Mouse (Mus musculus): ENCODE results near the gene Chn2.

Chn2 gene

DNA sequence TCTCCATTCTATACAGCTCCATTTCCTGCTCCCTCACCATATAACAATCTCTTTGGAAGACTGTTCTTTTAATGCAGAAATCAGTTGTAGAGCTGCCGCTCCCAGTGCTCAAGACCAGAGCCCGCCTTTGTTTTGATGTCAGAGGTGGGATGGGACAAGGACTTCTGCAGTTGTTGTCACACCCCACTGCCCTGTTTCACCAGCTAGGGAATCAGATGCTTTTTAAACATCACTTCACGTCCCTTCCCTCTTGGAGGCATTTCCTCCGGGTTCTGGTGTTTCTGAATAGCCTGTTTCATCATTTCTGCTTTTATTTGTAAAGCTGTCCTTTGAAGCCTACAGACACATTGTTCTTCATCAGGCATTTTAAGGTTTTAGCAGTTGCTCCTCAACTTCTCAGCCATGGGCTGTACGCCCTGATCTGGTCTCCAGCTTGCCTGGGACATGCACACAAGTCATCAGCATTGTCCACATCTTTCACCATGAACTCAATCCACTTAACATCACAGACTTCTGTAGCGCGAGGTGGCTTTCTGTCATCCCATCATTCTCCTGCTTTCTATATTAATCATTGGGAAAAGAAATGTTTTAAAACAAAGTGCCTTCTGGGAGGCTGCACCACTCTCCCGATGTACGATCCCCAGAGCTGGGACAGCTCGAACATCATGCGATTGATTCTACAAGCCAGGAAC is 160.8 kb downstream of the Chn2 start:
- DNase-seq (ENCODE audit: low spot score): no peak

DNA sequence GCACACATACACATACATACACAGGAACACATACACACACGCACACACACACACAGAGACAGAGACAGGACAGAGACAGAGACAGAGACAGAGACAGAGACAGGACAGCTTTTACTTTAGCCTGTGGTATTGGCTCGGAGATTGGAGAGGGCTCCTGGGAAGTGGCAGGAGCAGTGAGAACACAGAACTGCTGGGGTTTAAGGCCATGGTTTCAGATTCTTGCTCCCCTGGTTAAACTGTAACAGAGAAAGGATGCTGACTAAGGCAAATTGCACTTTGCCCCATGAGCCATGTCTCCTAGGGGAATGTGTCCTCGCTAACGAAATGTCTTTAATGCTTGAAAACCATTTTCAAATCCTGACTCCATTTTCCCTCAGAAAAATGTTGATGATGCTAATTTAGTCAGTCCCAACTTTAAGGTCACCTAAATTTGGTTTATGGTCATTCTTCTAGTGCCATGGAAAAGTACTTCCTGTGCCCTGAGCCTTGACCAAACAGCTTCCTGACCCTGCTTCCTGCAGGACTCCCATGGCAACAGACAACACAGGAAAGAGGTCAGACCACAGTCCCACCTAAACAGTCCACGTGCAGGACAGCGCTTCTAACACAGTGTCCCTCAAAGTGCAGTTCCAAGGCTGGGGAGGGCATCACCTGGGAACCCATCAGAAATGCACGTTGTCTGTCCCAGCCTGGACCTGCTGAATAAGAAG is 163.1 kb downstream of the Chn2 start:
- DNase-seq (ENCODE audit: low spot score): no peak

DNA sequence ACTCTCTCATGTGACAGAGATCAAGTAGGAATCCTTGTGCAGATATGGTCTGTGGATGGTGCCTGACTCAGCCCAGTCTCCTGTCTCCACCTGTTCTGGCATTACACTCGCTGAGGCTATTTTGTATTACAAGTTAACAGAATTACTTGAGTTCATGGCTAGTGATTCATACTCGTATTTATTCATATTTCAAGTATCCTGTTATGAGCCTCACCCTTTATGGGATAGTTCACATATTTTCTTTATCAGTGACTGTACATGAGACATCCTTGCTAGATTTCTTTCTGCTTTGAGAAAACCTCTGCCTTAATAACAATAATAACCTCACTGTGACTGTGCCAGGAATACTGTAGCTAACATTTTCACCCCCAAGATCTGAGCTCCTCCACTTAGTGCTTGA is 164.0 kb downstream of the Chn2 start:
- DNase-seq (ENCODE audit: low spot score): no peak

DNA sequence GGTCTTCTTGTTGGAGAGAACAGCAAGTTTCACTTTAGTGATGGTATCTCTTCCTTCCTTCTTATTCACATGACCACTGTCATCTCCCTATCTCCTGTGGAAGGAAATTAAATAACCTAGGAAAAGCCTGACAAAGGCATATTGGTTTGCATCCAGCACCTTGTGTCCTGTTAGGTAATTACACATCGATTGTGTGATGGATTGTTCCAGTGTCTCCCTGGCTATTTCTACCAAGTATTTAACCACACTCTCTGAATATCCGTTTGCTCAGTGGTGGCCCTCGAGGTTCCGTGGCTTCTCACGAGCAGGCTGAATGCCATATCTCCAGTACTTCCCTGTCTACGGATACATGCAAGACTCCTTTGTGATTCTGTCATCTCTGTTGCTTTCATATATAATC is 164.6 kb downstream of the Chn2 start:
- no peak for DNase-seq (ENCODE audit: low spot score)

DNA sequence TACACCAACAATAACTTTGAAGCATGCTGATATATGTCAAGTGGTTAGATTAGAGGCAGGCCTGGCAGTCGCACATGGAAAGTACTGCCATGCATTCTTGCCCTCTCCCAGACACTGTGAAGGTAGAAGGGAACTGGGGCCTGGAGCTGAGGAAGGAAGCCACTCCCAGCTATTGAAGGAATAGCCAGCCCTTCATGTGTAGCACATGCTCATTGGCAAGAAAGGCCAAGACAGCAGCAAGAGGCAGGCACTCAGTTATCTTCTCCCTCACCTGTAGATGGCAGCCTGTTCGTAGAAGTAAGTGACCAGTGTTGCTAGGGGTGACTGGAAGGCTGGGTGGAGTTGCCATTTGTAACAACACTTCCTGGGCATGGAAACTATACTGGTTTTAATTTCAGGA is 165.6 kb downstream of the Chn2 start:
- no peak for DNase-seq (ENCODE audit: low spot score)

DNA sequence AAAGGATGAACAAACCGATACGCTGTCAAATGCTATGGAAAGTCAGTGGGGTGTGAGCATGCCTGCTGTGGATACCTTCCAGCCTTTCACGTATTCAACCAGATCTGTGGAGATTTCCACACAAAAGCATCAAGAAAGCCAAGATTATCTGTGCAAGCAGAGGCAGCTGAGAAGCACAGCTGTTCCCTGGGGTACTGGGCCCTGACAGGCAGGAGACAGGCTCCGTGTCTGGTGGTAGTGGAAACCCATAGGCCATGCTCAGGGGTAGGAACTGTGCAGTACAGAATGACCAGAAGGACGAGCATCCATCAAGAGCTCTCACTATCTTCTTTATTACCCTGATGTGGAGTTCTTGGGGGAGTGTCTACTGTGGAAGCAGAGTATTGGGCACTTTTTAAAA is 166.1 kb downstream of the Chn2 start:
- DNase-seq (ENCODE audit: low spot score): no peak

DNA sequence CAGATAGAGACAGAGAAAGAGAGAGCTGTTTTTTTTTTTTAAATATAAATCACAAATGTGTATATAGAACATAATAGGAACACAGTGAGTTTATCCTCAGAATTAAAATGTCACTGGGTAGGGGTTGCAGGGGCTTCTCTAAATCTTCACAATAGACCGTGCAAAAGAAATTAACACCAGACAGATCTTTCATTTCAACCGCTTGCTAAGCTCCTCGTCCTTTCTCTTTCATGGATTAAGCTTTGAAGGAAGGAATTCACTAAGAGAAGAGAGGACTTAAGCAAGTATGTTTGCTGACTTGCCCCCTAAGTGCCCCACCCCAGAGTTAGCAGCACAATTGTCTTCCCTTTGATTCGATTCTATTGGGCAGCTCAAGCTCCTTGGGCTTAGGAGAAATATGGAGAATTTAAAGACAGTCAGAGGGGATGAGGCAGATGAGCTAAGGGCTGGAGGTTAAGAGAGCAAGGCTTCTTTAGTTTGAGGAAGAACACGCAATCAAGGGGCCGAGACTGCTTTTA is 166.9 kb downstream of the Chn2 start:
- DNase-seq (ENCODE audit: low spot score): no peak

DNA sequence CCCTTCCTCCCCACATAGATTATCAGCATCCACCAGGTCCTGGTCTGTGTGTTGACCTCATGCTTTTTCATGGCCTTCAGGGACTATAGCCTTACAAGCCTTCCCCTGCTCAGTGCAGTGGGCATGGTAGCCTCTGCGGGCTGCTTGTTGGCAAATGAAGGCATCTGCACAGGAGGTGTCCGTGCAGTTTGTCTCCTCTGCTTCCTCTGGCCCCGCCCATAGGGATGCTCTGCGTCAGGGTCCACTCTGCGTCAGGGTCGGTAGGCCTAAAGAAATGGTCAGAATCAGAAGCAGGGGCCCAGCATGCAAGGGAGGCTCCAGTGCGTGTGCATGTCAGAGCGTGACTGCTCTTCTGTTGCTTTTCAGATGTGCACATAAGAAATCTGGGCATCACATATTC is 169.4 kb downstream of the Chn2 start:
- no peak for DNase-seq (ENCODE audit: low spot score)

DNA sequence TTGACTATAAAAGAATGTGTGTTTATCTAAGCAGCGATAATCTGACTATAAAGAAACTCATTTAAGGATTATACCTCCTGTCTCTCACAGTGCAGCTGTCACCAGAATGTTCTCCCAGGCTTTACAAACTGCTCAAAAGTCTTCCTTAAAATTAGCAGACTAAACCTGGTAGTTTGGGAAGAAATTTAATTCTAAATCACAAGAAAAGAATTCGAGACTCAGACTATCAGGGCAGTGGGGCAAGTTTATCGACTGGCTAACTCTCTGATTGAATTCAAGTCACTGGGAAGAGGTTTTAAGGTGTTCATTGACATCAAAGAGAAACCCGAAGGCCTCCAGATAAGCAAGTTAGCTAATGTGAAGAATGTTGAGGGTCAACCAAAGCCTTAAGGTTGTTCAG is 171.6 kb downstream of the Chn2 start:
- DNase-seq (ENCODE audit: low spot score): no peak

DNA sequence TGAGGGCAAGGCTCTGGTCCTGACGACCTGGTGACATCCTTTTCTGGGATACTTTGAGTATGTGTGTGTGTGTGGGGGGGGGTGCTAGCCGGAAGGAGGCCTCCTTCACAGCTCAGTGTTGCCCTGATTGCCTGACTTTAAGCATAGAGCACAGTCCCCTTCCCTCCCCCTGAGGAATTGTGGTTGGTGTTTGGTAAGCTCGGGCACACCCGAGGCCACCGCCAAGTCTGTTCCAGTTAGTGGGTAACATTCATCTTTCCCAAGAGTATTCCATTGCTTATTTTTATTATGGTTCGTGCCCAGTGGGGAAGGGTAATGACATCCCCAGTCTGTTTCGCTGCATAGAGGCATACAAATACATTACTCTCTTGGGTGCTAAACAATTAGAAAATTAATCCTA is 172.6 kb downstream of the Chn2 start:
- DNase-seq (ENCODE audit: low spot score): no peak

DNA sequence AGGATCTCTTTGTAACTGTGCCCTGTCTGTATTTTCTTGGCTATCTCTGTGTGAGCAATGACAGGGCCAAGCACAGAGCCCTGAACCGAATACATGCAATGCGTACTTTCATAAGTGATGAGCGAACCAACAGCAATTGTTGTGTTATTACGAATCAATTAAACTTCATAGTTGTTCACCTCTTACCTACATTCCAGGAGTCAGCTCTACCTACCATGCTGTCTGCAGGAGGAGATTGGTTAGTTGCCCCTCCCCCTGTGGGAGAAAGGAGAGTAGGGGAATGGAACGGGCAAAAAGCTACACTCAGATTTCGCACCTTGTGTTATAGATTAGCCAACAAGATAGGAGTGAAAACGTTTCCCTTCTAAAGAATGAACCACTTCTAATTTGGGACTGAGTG is 174.4 kb downstream of the Chn2 start:
- no peak for DNase-seq (ENCODE audit: low spot score)

DNA sequence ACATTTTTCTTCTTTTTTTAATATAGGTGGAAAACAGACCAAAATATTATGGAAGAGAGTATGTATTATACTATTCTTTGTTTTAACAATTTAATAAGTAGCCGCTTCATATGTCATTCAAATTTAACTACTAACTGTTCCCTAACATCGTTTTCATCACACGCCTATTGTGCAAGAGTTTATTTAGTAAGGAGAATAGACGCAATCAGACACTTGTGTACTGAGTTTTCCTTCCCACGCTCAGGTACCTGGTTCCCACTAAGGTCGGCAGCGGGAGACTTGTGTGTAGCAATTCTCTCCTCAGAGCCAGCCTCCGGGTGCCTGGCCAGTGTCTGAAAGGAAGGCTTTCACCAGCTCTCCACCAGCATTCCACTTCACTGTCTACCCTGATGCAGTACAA is 176.3 kb downstream of the Chn2 start:
- DNase-seq (ENCODE audit: low spot score): no peak

DNA sequence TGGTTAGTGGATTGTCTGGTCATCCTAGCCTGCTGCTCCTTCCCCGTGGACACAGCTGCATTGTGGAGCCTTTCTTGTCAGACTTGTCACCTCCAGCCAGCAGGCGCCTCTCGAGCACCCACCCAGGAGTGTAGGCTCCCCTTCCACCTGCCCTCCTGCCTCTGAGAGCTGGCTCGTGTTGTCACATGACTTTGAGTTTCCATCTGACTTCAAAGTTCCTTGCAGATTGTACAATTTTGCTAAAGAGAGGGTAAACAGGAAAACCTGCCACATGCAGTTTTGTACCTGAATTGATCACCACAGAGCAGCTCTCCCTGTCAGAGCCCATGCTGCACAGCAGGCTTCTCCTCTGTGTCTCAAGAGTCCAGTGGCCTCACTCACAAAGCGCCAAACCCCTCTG is 177.2 kb downstream of the Chn2 start:
- DNase-seq (ENCODE audit: low spot score): no peak

DNA sequence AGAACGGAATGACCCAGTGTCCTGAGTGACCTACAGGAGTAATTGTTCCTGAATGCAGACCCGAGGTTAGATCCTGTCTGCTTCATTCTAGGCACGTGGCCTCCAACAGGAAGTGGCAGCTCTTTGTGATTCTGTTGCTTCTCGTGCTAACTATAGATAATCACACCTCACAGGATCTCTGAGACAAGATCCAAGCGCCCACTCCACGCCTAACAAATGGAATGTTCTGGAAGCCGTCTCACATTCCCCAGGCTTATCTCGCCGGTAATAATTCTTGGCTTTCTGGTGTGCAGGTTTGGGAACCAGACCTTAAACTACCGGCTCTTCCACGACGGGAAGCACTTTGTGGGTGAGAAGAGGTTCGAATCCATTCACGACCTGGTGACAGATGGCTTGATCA is 180.8 kb downstream of the Chn2 start:
- DNase-seq (ENCODE audit: low spot score): no peak

DNA sequence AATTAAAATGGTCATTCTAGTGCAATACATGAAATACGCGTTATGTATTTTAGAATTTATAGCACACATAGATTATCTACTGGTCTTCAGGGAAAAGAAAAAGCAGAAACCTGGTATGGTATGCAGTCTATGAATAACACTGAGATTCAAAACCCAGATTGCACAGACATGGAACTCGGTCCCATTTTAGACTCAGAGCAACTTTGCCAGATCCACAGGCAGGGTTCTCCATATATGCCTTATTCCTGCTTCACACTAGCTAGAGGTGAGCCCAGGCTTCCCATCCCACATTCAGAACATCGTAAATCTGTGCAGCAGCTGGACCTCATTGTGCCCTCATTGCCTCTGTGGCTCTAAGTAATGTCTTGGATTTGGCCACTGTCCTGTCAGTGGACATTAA is 184.2 kb downstream of the Chn2 start:
- DNase-seq (ENCODE audit: low spot score): no peak

DNA sequence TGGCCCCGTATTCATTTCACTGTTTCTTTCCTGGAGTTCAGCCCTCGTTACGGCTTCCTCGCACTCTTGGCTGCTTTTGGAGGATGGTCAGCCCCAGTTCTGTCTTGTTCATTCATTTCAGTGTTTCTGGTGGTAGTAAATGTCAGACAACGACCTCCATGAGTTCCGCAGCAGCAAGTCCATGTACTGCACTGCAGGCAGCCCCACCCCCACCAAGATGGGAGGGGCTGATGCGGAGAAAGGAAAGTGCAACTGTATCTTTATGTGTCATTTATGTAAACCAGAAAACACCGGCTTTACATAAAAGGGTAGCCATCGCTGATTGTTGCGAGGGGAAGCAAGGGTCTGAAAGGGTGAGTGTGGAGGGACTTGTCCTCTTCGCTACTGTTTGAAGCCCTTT is 185.0 kb downstream of the Chn2 start:
- no peak for DNase-seq (ENCODE audit: low spot score)

DNA sequence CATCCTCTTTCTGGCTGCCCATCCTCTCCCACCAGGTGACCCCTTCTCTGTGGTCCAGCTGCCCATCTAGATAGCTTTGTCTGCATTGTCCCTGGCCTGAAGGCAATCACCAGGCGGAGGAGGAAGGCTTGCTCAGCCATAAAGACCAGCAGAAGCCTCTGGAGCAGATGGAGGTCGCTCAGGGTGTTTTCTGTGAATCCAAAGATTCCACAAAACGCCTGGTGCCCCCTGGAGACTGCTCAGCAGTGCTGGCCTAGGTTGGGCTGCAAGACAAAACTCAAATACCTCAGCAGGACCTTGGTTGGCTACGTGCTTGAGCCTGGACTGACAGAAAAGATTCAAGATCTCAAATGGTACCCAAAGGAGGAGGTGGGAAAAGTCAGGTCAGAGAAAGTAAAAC is 186.0 kb downstream of the Chn2 start:
- DNase-seq (ENCODE audit: low spot score): no peak

DNA sequence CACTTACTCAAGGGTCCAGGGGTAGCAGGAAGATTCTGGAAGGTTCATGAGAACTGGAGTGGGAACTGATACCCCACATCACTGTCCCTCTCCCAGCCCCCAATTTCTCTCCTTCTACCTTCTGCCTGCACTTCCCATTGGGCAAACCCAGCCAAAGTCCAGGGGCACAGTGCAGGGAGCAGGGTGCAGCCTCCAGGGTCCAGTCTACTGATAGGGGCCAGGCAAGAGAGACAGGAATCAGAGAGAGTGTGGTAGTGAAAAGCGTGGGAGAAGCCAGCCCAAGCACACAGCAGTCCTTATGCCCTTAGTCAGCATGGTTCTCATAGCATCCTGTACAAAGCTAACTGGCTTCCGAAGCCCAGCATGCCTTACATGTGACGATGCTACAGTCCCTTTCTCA is 187.7 kb downstream of the Chn2 start:
- DNase-seq (ENCODE audit: low spot score): no peak

DNA sequence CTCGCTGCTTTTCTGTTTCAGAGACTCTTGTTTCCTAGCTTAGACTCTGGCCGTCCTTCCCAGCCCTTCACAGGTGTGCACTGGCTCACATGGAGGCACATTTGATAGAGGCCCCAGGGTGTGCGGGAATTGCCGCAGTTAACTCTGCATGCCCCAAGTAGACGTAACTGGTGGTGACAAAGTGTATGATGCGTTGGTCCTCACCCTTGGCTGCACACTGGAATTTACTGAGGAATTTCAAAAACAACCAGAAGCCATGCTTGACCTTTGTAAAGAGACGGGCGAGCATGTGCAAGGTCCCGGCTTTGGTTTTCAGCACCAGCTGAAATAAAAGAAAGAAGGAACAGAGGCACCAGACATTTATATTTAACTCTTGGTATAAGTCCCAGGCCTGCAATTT is 189.1 kb downstream of the Chn2 start:
- no peak for DNase-seq (ENCODE audit: low spot score)

DNA sequence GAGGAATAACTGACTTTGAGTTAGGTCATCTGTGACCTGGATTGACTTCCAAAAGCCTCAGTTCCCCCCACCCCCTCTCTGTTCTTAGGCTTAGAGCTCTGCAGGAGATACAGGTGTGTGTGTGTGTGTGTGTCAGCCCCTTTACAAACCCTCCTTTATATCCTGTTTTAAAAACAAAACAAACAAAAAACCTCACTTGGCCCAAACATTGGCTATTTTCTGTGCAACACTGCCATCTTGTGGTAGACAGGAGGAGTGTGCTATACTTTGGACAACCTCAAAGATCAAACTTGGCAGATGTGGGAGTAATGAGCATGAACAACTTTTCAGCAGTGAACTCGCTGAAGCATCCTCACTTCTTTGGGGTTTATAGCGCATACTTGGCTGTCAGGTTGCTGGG is 189.5 kb downstream of the Chn2 start:
- peak; percentile 49 for DNase-seq (ENCODE audit: low spot score)

DNA sequence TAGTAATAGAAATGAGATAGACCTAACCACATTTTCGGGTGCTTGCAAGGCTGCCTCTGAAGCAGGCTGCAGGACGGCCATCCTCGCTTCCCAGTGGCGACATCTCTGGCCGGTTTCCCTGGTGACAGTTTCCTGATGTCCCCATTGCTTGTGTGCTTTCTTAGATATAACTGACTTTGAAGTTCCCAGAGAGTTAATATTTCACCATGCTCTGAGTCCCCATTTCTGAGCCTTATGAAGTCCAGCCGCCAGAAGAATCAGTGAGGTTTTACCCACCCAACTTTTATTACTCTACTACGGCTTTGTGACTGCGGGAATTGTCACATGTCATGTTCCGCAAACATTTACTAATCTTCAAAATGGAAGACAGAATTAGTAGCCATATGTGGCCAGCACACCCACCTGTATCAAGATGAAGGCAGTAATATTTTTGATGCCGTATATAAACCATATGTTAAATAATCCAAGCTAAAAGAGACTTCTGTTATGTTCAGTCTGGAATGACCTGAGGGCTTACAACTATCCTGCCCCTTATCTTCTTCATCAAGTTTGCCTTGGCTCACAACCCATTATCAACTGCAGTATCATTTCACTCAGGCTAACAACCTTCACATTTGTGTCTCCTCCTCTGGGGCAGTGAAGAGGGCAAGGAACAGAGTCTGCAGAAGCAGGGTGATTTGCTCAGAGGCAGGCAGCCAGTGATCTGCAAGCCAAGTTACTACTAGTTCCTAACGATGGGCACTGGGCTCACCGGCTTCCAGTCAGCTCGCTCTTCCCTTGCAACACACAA is 192.6 kb downstream of the Chn2 start:
- DNase-seq (ENCODE audit: low spot score): no peak

DNA sequence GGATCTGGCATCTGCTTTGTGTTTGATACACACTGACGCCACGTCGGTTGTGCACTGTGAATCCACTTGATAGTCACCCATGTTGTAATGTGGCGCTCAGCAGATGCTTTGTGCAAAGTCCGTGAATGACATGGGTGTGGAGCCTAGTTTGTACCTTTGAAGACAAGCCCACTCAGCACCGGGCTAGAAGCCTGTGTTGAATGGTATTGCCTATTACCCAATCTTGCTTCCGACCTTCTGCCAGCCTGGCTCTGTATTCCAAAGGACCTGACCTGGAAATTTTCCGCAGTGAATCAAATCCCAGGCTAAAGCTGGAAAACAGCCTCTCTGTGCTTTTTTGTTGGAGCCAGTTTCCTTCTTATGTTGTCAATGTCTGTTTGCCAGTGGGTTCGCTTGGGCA is 197.1 kb downstream of the Chn2 start:
- DNase-seq (ENCODE audit: low spot score): no peak

DNA sequence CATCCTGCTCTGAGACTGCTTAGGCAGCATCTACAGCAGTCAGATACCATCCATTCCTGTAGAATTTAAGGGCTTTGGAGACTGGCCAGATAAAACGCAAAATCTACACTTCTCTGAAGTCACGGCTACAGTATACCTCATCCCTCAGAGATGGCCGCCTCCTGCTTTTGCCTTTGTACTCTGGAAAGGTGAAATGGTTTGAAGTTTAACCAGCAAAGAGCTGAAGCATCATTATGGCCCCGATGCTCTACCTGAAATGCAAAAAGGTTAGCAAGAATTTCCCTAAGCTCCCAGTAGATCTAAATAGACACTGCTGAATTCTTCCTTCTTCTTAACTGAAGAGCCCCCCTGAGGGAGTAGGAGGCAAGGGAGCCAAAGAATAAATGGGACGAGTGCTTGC is 202.4 kb downstream of the Chn2 start:
- DNase-seq (ENCODE audit: low spot score): no peak

Data from ovary, postnatal 14 days (tissue).